Mouse (Mus musculus): ENCODE data around the gene 4931429L15Rik.

DNA sequence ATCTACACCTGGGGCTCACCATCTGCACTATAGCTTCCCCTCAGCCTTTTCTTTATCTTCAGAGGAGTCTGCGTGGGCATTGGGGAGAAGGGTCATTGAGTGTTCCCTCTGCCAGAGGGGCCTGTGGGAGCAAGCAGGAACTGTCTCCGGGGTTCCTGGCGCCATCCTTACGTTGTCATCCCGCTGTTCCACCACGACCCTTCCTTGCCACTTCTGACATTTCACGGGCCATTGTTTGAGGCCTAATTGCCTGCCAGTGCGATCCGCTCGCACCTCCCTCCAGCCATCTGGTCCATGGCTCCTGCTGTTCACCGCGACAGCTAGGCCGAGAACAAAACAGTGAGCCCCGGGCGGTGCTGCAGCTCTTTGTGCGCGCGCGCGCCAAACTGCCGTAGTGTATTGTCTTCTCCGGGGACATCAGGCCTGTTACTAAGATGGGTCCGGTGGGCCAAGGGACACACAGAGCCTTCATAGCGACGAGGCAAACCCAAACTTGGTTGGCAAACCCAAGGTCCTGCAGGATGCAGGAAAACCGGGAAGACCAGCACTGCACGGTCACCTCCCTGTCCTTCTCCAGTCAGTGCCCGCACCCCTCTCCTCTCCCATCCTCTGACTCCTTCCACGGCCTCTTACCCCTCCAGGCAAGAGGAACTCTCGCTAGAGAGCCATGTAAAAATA, 8.9 kb upstream of the 4931429L15Rik start:
- TF ChIP-seq CTCF (conservative IDR thresholded peaks at IDR 0.05; ENCODE audit: low read length) (no peak), NANOG (IDR thresholded peaks at IDR 0.05; ENCODE audit: borderline replicate concordance, low read length) (no peak)
